Mouse (Mus musculus) intestine, postnatal 0 days (tissue): ENCODE data around the gene Gm21987. TPM values are rescaled to one million over a fixed set of nuclear protein-coding genes. Genes with fewer than 3 reads are reported as not detected.

Experiments
- ATAC-seq: fragments of 200-750 bp; cut with Nextera tagmentation; 2 replicates; pipeline ENCODE4 v1.8.0; 2017; ENCODE audit warnings: mild to moderate bottlenecking, moderate TSS enrichment, moderate library complexity
- H3K27ac ChIP-seq: fragments of 300-500 bp; sonication (generic); 2 replicates; pipeline ENCODE4 v1.5.1; 2014; ENCODE audit warnings: mild to moderate bottlenecking, low read depth, low read length, moderate library complexity
- H3K27me3 ChIP-seq: fragments of 300-500 bp; sonication (generic); replicated peaks from 2 replicates; pipeline ENCODE4 v1.6.1; 2014; ENCODE audit warnings: low read length, mixed read lengths; ENCODE audit not compliant: control insufficient read depth, insufficient read depth
- H3K36me3 ChIP-seq: fragments of 300-500 bp; sonication (generic); 2 replicates; pipeline ENCODE4 v1.6.1; 2014; ENCODE audit warnings: mild to moderate bottlenecking, moderate library complexity; ENCODE audit not compliant: control insufficient read depth, insufficient read depth
- H3K4me1 ChIP-seq: fragments of 300-500 bp; sonication (generic); replicated peaks from 2 replicates; pipeline ENCODE4 v1.6.1; 2014; ENCODE audit warnings: antibody characterized with exemption, low read length, mixed read lengths; ENCODE audit not compliant: control insufficient read depth, insufficient read depth
- H3K4me2 ChIP-seq: fragments of 300-500 bp; sonication (generic); replicated peaks from 2 replicates; pipeline ENCODE4 v1.6.1; 2014; ENCODE audit warnings: low read depth, mild to moderate bottlenecking, moderate library complexity
- H3K4me3 ChIP-seq: fragments of 300-500 bp; sonication (generic); 2 replicates; pipeline ENCODE4 v1.5.1; 2014; ENCODE audit warnings: low read depth, low read length
- H3K9ac ChIP-seq: fragments of 300-500 bp; sonication (generic); 2 replicates; pipeline ENCODE4 v1.6.1; 2014; ENCODE audit warnings: mild to moderate bottlenecking, low read depth, low read length
- H3K9me3 ChIP-seq: fragments of 300-500 bp; sonication (generic); 2 replicates; pipeline ENCODE4 v1.6.1; 2016; ENCODE audit warnings: mixed run types; ENCODE audit not compliant: control insufficient read depth
- CTCF ChIP-seq: sonication (generic); IDR thresholded peaks from 2 replicates; pipeline ENCODE4 v1.5.1; 2016; ENCODE audit warnings: low read depth, mild to moderate bottlenecking, control low read depth, antibody characterized with exemption, moderate library complexity
- WGBS: fragments of 180-500 bp; shearing (Covaris S2); extraction: QIAGEN DNeasy Blood & Tissue Kit; methylation state at CpG from one replicate; pipeline ENCODE4 v1.1.7; 2014; 5-methylcytosine and 5-hydroxymethylcytosine counted together
- polyA plus RNA-seq: library from polyadenylated mRNA; unstranded; fragments of >200 nt; fragmentation: Nextera tagmentation; extraction: Ambion mirVana; gene quantifications from 2 replicates; pipeline ENCODE4 v1.2.1, GENCODE M21; 2015

Gene Gm21987
- 0.38 TPM in 1 of 2 replicates, not detected in the other for polyA plus RNA-seq

DNA sequence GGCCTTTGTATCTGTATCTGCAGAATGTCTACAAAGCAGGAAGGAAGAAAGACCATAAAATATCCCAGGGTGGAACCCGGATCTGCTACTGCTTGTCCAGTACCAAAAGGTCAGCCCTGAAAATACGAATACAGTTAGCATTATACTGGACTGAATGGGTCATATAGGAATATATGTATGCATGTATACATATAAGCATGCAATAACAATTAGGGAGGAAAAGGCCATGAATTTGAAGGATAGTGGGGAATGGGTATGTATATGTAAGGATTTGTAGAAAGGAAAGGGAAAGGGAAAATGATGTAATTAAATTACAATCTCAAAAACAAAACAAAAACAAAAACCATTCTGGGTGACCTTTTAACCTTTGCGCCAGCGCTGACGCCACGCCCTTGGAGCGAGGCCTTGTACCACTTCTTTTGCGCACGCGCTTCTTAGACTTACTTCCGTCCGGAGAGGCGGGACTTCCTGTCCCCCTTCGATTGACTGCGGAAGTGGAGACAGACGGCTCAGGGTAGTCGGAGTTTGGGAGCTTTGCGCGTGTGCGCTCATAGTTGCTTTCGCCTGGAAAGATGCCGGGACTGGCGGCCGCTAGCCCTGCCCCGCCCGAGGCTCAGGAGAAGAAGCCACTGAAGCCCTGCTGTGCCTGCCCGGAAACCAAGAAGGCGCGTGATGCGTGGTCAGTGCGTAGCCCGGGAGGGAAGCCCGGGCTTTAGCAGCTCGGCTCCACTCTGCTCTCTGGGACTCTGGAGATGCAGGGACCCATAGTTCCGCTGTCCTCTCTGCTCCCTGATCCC, at the start of gene Gm21987, which contains the start of gene Cox17:
Gene Gm21987, plus strand, starts transcription at position 512 of the 797 bp plus-strand sequence.
Gene Cox17, plus strand, starts transcription at position 463 of the 797 bp plus-strand sequence.
- no peak for TF ChIP-seq CTCF

GRCm38 (mm10) chr16:38298410-38298809, 48.4 kb upstream of the Gm21987 start:
- Histone ChIP-seq H3K9me3 (no peaks in the 10 kb centered on the region), H3K36me3 (no peaks in the 10 kb centered on the region), H3K4me3 (no peak overlapping the region), H3K9ac (no peak overlapping the region), H3K27me3 (no peaks in the 10 kb centered on the region), H3K4me2 (no peak overlapping the region), H3K27ac (no peak overlapping the region), H3K4me1 (no peaks in the 10 kb centered on the region; the same call in 1 of the 2 replicates)
- 60% methylated on average over 6 of the region's 6 CpGs for WGBS
- no peak for ATAC-seq
- TF ChIP-seq CTCF = no peak

More for the DNA sequence above, at the start of gene Gm21987, which contains the start of gene Cox17:
- Histone ChIP-seq H3K4me1 (peaks cover 10% of the 10 kb centered on the region; the same call in 1 of the 2 replicates), H3K4me3 (peak within 1 kb of the TSS; percentile 76), H3K36me3 (peaks cover 21% of the 10 kb centered on the region), H3K9ac (peak within 1 kb of the TSS; percentile 89), H3K27me3 (no peaks in the 10 kb centered on the region), H3K27ac (peak within 1 kb of the TSS; percentile 89), H3K9me3 (no peaks in the 10 kb centered on the region), H3K4me2 (peak within 1 kb of the TSS; percentile 76)
- WGBS = 2% methylated on average over 35 of the region's 35 CpGs
- peak; percentile 92 for ATAC-seq

DNA sequence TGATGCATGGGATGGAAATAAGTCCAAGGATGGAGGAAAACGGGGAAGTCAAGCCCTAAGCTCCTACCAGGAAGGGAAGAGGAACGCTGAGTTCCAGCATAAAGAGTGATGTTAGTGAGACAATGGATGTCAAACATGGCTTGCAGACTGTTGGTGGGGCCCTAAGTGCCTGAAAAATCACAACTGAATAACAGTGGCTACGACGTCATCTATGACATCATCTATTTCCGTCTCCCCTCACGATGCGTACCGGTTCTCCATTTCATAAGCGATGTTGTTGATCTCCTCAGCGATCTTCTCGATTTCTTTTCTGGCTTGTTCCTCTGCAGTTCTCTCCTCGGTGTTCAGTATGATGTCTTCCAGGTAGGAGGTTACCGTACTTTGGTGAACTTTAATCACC, 44.5 kb upstream of the Gm21987 start:
- no peak for ATAC-seq
- Histone ChIP-seq H3K4me1 (no peaks in the 10 kb centered on the region; the same call in 1 of the 2 replicates), H3K9ac (no peak overlapping the region), H3K27ac (no peak overlapping the region), H3K4me3 (no peak overlapping the region), H3K9me3 (no peaks in the 10 kb centered on the region), H3K27me3 (no peaks in the 10 kb centered on the region), H3K36me3 (no peaks in the 10 kb centered on the region), H3K4me2 (no peak overlapping the region)
- WGBS = 85% methylated on average over 13 of the region's 13 CpGs
- TF ChIP-seq CTCF = no peak

DNA sequence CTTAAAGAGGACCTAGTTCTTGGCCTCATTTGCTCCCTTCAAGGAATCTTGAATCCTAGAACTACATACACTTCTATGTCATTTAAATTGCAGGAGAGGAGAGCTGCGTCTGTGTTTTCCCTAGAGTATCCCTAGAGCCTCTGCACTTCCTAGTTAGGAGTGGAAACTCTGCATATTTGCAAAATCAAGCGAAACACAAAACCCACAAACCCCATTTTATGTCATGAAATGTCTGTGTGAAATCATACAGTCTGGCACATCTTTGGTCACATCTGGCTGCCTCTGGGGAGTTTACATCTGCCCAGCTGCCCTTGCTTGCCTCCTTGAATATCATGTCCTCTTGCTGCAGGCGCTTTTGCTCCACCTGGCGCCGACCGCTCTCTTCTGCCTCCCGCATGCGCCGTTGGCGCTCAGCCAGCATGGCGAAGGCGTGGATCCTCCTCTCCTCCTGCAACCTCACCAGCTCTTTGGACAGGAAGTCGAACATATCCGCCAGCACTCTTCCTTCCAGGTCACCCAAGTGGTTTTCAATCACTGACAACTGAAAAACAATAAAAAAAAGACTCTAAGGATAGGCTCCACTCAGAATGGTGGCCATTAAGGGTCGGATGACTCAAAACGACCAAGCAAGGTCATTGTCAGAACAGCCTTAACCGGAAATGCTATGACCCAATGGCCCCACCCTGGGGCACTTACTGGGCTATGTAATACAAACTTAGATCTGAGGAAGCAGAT, 42.2 kb upstream of the Gm21987 start:
- no peaks in the 10 kb centered on the region; the same call in 1 of the 2 replicates for H3K27me3 ChIP-seq
- H3K4me3 ChIP-seq = no peak overlapping the region
- H3K9me3 ChIP-seq = no peaks in the 10 kb centered on the region
- H3K36me3 ChIP-seq = no peaks in the 10 kb centered on the region
- 66% methylated on average over 17 of the region's 17 CpGs for WGBS
- ATAC-seq = peak; percentile 47; the same call in 1 of the 2 replicates
- H3K4me1 ChIP-seq = no peaks in the 10 kb centered on the region
- H3K4me2 ChIP-seq = peak overlapping the region; percentile 40
- no peak overlapping the region for H3K9ac ChIP-seq
- H3K27ac ChIP-seq = no peak overlapping the region
- TF ChIP-seq CTCF = peak; percentile 17; the same call in 1 of the 2 replicates

DNA sequence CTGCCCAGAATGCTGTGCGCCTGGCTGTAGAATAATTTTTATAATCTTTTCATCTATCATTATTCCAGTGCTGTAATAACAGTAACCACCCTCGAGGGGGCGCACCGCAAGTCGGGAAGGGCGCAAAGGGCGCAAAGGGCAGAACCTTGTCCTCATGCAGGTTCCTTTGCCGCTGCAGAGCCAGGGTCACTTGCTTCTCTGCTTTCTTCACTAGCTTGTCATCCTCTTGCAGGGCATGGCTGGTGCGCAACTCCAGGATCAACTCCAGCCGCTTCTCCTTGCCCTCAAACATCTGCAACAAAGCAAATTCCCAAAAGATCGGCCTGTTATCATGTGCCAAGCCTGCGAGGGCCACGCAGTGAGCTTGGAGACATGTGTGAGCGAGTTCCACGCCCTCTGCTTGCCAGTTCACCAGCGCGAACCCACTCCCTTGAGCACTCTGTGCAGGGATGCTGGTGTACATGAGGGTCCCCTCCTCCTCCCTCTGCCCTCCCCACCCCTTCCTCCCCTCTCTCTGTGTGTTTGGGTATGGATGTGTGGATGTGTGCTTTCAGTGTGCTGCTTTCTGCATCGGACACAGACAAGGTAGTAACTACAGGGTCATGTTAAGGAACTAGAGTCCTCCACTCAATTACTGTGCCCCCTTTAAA, 40.1 kb upstream of the Gm21987 start:
- no peak for ATAC-seq
- 50% methylated on average over 18 of the region's 18 CpGs for WGBS
- Histone ChIP-seq H3K36me3 (no peaks in the 10 kb centered on the region), H3K4me3 (no peak overlapping the region), H3K9ac (no peak overlapping the region), H3K4me2 (peak overlapping the region; percentile 17; the same call in 1 of the 2 replicates), H3K4me1 (no peaks in the 10 kb centered on the region), H3K27ac (no peak overlapping the region), H3K27me3 (no peaks in the 10 kb centered on the region; the same call in 1 of the 2 replicates), H3K9me3 (no peaks in the 10 kb centered on the region)
- peak; percentile 74 for TF ChIP-seq CTCF
